Mouse (Mus musculus) cortical plate, adult 2 months (tissue): ENCODE measurements around the gene Hexim2.

Source experiments
- CTCF ChIP-seq: fragments of 200-500 bp; IDR thresholded peaks from 2 replicates; pipeline ENCODE4 v1.5.1; 2011; ENCODE audit warnings: mild to moderate bottlenecking, control low read depth, low read length; ENCODE audit not compliant: insufficient read depth; ENCODE audit errors: extremely low read depth
- POLR2A ChIP-seq: fragments of 200-500 bp; IDR thresholded peaks from 2 replicates; pipeline ENCODE4 v1.6.1; 2011; ENCODE audit warnings: mild to moderate bottlenecking, low read length, control low read depth; ENCODE audit not compliant: insufficient read depth; ENCODE audit errors: extremely low read depth

DNA sequence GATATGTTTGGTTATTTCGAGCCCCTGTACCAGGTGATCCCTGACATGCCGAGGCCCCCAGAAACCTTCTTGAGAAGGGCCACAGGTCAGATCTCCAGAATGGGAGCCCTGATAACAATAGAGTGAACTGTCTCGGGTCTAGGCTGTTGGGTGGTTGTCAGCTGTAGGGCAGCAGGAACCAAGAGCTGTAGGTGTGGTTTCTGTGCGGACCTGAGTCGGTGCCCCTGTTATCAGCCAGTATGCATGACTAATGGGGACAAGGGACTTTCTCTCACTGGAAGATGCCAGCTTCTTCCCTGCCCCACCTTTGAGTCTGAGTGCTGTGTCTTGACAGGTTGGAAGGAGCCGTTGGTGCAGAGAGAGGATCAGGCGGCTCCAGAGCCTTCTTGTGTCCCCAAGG is 27.8 kb upstream of the Hexim2 start:
- TF ChIP-seq CTCF (no peak), POLR2A (no peak)
